Mouse (Mus musculus) neutrophil, adult 5-6 weeks (primary cell): ENCODE results near the gene Prcp. TPM values are rescaled to one million over a fixed set of nuclear protein-coding genes. Genes with fewer than 3 reads are reported as not detected.
"Not testable (repeated sequence)": the region's sequence is repeated elsewhere in the genome, so short reads cannot be mapped to it uniquely, and the experiment has no call there.

ENCODE experiments used
- ATAC-seq: fragments of 151-379, 151-347 bp; 2 replicates; pipeline ENCODE4 v1.8.0; 2017; ENCODE audit warnings: mild to moderate bottlenecking, moderate TSS enrichment; ENCODE audit not compliant: insufficient number of reproducible peaks, poor library complexity, low FRiP score, severe bottlenecking; ENCODE audit errors: extremely low read depth
- total RNA-seq: library from RNA; stranded (forward); fragments of 200-1000 nt; gene quantifications from 2 replicates; pipeline ENCODE4 v1.2.3, GENCODE M21; 2017

Prcp gene
- total RNA-seq, 1 experiment from 2014 or later: 40.5 TPM

DNA sequence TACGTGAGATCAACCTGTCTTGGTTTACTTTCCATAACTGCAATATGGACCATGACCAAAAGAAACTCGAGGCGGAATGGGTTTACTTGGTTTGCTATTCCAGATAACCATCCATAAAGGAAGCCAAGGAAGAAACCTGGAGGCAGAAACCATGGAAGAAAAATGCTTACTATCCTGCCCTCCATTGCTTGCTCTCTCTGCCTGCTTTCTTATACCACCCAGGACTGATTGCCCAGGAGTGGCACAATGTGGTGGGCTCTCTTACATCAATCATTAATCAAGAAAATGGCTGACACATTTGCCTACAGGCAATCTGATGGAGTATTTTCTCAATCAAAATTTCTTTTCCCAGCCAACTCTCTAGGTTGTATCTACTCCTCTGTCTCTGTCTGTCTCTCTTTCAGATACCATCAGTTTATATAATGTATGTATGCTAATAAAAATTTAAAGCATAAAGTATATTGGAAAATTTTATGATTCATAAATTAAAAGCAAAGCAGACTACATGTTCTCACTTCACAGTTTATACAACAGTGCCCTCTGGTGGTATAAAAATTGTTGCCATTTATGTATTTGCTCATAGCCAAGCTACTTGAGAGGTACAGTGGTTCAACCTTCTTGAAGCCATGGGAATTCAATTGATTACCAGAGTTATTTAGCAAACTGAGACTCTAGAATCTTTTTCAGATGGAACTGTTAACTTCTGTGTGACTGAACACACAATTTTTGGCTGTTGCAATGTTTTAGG is 90.7 kb downstream of the Prcp start:
- peak; percentile 53; the same call in 1 of the 2 replicates for ATAC-seq

DNA sequence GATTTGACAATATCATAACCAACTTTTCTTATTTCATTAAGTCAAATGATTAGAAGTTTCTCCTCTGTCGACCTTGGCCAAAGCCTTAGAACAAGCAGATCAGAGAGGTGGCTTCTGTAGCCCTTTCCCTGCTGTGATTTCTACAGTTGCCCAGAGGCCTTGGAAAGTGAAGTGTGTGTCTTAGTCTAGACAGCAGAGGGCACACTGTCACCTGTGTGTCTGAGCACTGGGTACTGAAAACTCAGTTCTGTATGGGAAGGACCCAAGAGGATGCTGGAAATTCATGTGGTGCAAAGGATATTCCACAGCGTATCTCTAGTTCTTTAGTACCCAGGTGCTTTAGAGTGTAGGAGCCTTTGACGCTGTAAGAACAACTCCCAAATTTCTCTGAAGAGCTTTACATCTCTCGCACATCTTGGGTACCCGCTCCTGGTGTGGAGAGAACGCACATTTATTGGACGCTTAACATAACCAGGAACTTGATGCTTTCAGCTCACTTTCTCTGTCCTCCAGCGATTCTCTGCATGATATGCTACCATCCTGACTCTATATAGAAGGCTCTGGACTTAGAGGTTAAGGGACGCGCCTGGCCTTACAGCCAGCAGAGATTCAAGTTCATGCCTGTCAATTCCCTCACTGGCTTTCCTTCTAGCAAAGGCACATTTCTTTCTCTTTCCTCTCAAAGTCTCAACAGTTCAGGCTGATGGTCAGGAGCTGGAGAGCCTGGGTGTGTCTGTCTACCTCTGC is 93.3 kb downstream of the Prcp start:
- no peak for ATAC-seq

DNA sequence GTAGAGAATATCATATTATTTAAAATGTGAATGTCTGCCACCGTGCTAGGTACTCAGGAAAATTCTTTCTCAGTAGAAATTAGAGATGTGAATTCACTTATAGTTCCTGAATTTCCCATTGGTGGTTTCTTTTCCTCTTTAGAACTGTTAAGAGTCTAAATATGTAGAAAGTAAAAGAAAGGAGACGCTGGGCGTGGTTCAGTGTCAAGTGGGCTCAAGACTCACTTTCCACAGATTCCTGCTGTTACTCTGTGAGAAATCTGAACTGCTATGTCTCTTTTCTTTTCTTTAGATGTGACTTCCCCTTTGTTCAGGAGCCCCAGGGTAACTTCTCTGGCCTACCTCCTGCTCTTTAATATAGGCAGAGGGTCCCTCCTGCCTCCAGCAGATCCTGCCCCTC is 103.2 kb downstream of the Prcp start:
- ATAC-seq: no peak

DNA sequence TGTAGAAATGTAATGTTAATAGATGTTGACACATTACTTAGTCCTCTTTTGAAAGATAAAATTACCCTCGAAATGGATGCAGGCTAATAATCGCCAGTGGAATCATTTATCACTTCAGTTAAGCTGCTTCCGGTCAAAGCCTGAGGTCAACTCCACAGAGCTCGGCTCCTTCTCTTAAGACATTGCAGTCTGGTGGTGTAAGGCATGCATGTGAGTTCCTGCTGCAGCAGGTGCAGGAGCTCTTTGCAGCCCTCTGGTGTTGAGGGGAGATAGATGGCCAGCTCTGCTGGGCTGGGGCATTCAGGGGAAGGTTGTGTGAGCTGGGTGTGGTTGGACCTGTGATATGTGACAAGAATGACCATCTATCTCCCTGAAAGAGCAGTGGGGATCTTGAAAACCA is 104.0 kb downstream of the Prcp start:
- no peak for ATAC-seq

DNA sequence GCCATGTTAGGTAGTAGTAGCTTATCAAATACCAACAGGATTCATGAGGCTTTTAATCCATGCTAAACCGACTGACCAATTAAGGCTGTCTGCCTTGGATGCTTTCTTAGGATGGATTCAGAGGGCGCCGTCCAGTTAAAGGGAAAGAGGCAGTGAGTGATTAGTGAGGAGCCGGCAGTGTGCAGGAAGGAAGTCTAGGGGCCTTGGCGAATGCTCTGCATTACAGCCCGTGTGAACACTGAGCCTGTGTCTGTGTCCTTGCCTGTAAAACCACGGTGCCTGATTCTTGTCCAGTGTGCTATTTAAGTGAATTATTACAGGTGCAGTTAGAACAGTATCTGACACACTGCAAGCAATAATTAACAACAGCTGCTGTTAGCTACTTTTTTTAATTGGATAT is 104.5 kb downstream of the Prcp start:
- ATAC-seq: not testable (repeated sequence)

DNA sequence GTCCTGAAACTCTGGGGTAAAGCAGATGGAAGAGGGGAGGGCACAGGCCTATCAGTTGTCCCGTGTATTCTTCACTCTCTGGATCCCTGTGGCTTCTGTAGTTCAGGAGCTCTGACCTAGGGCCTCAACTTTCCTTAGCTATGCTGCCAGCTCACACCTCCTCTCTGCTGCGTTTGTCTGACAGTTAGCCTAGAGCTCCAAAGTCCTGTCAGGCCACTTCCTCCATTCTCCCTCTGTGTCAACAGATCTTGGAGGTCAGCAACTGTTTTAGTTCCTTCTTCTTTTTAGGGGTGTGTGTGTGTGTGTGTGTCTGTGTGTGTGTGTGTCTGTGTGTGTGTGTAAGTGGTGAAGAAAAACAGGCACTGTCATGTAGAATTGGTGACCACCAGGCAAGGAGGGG is 106.5 kb downstream of the Prcp start:
- peak; percentile 55 for ATAC-seq

DNA sequence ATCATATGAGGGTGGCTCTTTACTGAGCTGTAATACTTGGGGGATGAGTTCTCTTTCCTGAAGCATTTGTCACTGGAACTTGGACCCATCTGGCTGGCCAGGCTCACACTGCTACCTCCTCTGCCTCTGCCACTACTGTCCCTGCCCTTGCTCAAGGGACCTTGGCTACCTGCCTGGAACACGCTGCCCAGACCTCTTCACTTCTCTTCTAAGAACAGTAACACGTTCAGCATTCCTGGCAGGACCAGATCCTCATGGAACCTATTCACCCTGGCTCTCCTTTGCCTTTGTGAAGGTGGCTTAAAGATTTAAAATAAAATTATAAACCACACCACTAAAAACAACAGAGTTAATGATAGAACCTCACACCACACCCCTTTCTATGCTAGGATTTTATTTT is 107.6 kb downstream of the Prcp start:
- no peak for ATAC-seq

Other genes with a start within 250 kb of the Prcp start
- 0.12 TPM in 1 of 2 replicates, not detected in the other for gene Ankrd42, start 237.3 kb upstream of the Prcp start, total RNA-seq
- gene Pcf11, start 204.5 kb upstream of the Prcp start, total RNA-seq: 219 and 235 TPM in 2 replicates
- gene Rab30, start 132.9 kb upstream of the Prcp start, total RNA-seq: 14.7 and 24.9 TPM in 2 replicates
- 2.3 and 3.9 TPM in 2 replicates for gene Ddias, start 223 bp upstream of the Prcp start, total RNA-seq
- gene Fam181b, start 205.4 kb downstream of the Prcp start, total RNA-seq: not detected in 2 replicates